Mouse (Mus musculus): Measurements from ENCODE around the gene Tmem170. TPM values are rescaled to one million over a fixed set of nuclear protein-coding genes. Genes with fewer than 3 reads are reported as not detected.
"Not testable (repeated sequence)": the region's sequence is repeated elsewhere in the genome, so short reads cannot be mapped to it uniquely, and the experiment has no call there.

Tmem170 gene
- total RNA-seq, 2 experiments from 2014 or later, result 2.7 to 3.4 TPM

- intact Hi-C loops (cut with DNase I), result no loop called here
- DNase-seq, result no peak
Measured at GRCm38 (mm10) chr8:111877711-111878110, 1.2 kb upstream of the Tmem170 start.

GRCm38 (mm10) chr8:111875758-111876157, 792 bp downstream of the Tmem170 start:
- peak; percentile 11 to 23 for DNase-seq
- intact Hi-C loops (cut with DNase I), result no loop called here

- DNase-seq, result no peak
- intact Hi-C loops (cut with DNase I), result no loop called here
Measured at GRCm38 (mm10) chr8:111871278-111871677, 5.3 kb downstream of the Tmem170 start.

- intact Hi-C loops (cut with DNase I), result no loop called here
- DNase-seq, result no peak
Measured at GRCm38 (mm10) chr8:111870379-111870778, 6.2 kb downstream of the Tmem170 start.

- no peak for DNase-seq
- intact Hi-C loops (cut with DNase I), result no loop called here
Measured at GRCm38 (mm10) chr8:111868664-111869063, 7.9 kb downstream of the Tmem170 start.

GRCm38 (mm10) chr8:111865857-111866256, 10.7 kb downstream of the Tmem170 start:
- intact Hi-C loops (cut with DNase I), result no loop called here
- no peak for DNase-seq

- intact Hi-C loops (cut with DNase I), result no loop called here
- DNase-seq, result no peak
Measured at GRCm38 (mm10) chr8:111865130-111865852, 11.3 kb downstream of the Tmem170 start.

GRCm38 (mm10) chr8:111864648-111865047, 11.9 kb downstream of the Tmem170 start:
- intact Hi-C loops (cut with DNase I), result no loop called here

GRCm38 (mm10) chr8:111863280-111863679, 13.3 kb downstream of the Tmem170 start:
- intact Hi-C loops (cut with DNase I), result no loop called here
- no peak for DNase-seq

More at GRCm38 (mm10) chr8:111864648-111865047, 11.9 kb downstream of the Tmem170 start:
- no peak for DNase-seq

- DNase-seq, result no peak
- intact Hi-C loops (cut with DNase I), result no loop called here
Measured at GRCm38 (mm10) chr8:111855977-111856376, 20.6 kb downstream of the Tmem170 start.

GRCm38 (mm10) chr8:111853861-111854501, 22.6 kb downstream of the Tmem170 start, which contains the start of gene Cfdp1:
Gene Cfdp1 (minus strand): TSS chr8:111854291.
- intact Hi-C loops (cut with DNase I), result no loop called here
- DNase-seq, result peak; percentile 98

GRCm38 (mm10) chr8:111853219-111853618, 23.3 kb downstream of the Tmem170 start:
- intact Hi-C loops (cut with DNase I), result not testable (repeated sequence)

GRCm38 (mm10) chr8:111846746-111847145, 29.8 kb downstream of the Tmem170 start:
- intact Hi-C loops (cut with DNase I), result no loop called here
- DNase-seq, result no peak

More at GRCm38 (mm10) chr8:111853219-111853618, 23.3 kb downstream of the Tmem170 start:
- not testable (repeated sequence) for DNase-seq

- no peak for DNase-seq
Measured at GRCm38 (mm10) chr8:111835540-111835939, 41.0 kb downstream of the Tmem170 start.

GRCm38 (mm10) chr8:111834011-111834410, 42.5 kb downstream of the Tmem170 start:
- no peak for DNase-seq
- intact Hi-C loops (cut with DNase I), result loop anchor here (2.0 kb wide), 1 partner anchor 155 kb away; no protein-coding TSS in a partner anchor

More at GRCm38 (mm10) chr8:111835540-111835939, 41.0 kb downstream of the Tmem170 start:
- intact Hi-C loops (cut with DNase I), result loop anchor here (2.0 to 5.0 kb wide), 2 partner anchors 157 to 493 kb away; no protein-coding TSS in a partner anchor

- DNase-seq, result no peak
- intact Hi-C loops (cut with DNase I), result no loop called here
Measured at GRCm38 (mm10) chr8:111832983-111833382, 43.6 kb downstream of the Tmem170 start.

GRCm38 (mm10) chr8:111831996-111832395, 44.6 kb downstream of the Tmem170 start:
- intact Hi-C loops (cut with DNase I), result no loop called here
- DNase-seq, result no peak

GRCm38 (mm10) chr8:111828595-111828994, 48.0 kb downstream of the Tmem170 start:
- DNase-seq, result no peak
- intact Hi-C loops (cut with DNase I), result loop anchor here (10.0 kb wide), 1 partner anchor 294 kb away; the partner anchor contains the start of gene Znrf1

GRCm38 (mm10) chr8:111825219-111825618, 51.3 kb downstream of the Tmem170 start:
- peak; percentile 56 to 68 for DNase-seq
- intact Hi-C loops (cut with DNase I), result loop anchor here (2.0 to 10.0 kb wide), 2 partner anchors 146 to 290 kb away; partner anchors contain the start of gene Znrf1

GRCm38 (mm10) chr8:111824334-111824733, 52.2 kb downstream of the Tmem170 start:
- intact Hi-C loops (cut with DNase I), result loop anchor here (2.0 to 10.0 kb wide), 2 partner anchors 146 to 290 kb away; partner anchors contain the start of gene Znrf1
- DNase-seq, result no peak

GRCm38 (mm10) chr8:111821199-111821598, 55.4 kb downstream of the Tmem170 start:
- intact Hi-C loops (cut with DNase I), result loop anchor here (2.0 to 10.0 kb wide), 2 partner anchors 36 to 286 kb away; partner anchors contain the start of gene Znrf1
- no peak for DNase-seq

Data from heart, postnatal 10 days (tissue).